ENCODE assay signal across 8 mouse cellular contexts in genomic region chr13:6059515-6060228, GRCm38 (mm10).
DNase-seq lines count a peak whose midpoint lies in the region; ATAC-seq and TF ChIP-seq lines count a peak whose summit lies in the region.

No protein-coding gene starts in this region.

- H3K4me2 ChIP-seq in liver, embryonic 11.5 days, result no peak overlapping the region
- H3K4me2 ChIP-seq in forebrain, embryonic 13.5 days, result no peak overlapping the region
- H3K4me2 ChIP-seq in hindbrain, postnatal 0 days (ENCODE audit: low read depth, low read length), result no peak overlapping the region
- H3K4me2 ChIP-seq in liver, postnatal 0 days (ENCODE audit: low read depth, low read length), result peak overlapping the region; percentile 49

- TF ChIP-seq CTCF in hindbrain, postnatal 0 days (IDR thresholded peaks at IDR 0.05; ENCODE audit: low read depth), result no peak
- TF ChIP-seq CTCF in liver, postnatal 0 days (IDR thresholded peaks at IDR 0.05; ENCODE audit: low read depth), result no peak

- peak; percentile 63 for TF ChIP-seq EP300 in liver, postnatal 0 days (IDR thresholded peaks at IDR 0.05; ENCODE audit: low read depth)

- WGBS in liver, embryonic 11.5 days, result 48% methylated on average over 6 of the region's 6 CpGs
- WGBS in forebrain, embryonic 13.5 days, result 15% methylated on average over 6 of the region's 6 CpGs
- WGBS in hindbrain, postnatal 0 days, result 19% methylated on average over 6 of the region's 6 CpGs
- WGBS in liver, postnatal 0 days (ENCODE audit: insufficient replicate concordance), result 41% methylated on average over 6 of the region's 6 CpGs

- no peak overlapping the region for H3K9ac ChIP-seq in liver, embryonic 11.5 days (ENCODE audit: low read depth, low read length)
- H3K9ac ChIP-seq in forebrain, embryonic 13.5 days, result no peak overlapping the region
- H3K9ac ChIP-seq in hindbrain, postnatal 0 days (replicated peaks; ENCODE audit: low read length), result no peak overlapping the region
- no peak overlapping the region for H3K9ac ChIP-seq in liver, postnatal 0 days (replicated peaks)

- 0 out of 2 replicates have a peak, but pooled peaks cover 3% of the 10 kb centered on the region for H3K4me1 ChIP-seq in liver, embryonic 11.5 days (replicated peaks; ENCODE audit: control insufficient read depth, insufficient read depth, low read length)
- H3K4me1 ChIP-seq in forebrain, embryonic 13.5 days, result peaks cover 11% of the 10 kb centered on the region
- H3K4me1 ChIP-seq in hindbrain, postnatal 0 days (ENCODE audit: insufficient read depth, low read length), result 0 out of 2 replicates have a peak, but pooled peaks cover 5% of the 10 kb centered on the region
- peaks cover 15% of the 10 kb centered on the region for H3K4me1 ChIP-seq in liver, postnatal 0 days (ENCODE audit: insufficient read depth)

- no peak overlapping the region for H3K27ac ChIP-seq in liver, embryonic 11.5 days (ENCODE audit: low read depth, low read length)
- H3K27ac ChIP-seq in forebrain, embryonic 13.5 days, result no peak overlapping the region; the same call in 1 of the 2 replicates
- H3K27ac ChIP-seq in hindbrain, postnatal 0 days, result no peak overlapping the region
- 0 out of 2 replicates have a peak overlapping the region, but pooled peaks have one; percentile 11 for H3K27ac ChIP-seq in liver, postnatal 0 days (ENCODE audit: low read depth)

- H3K4me3 ChIP-seq in liver, embryonic 11.5 days (ENCODE audit: low read depth, low read length), result no peak overlapping the region
- no peak overlapping the region for H3K4me3 ChIP-seq in forebrain, embryonic 13.5 days
- H3K4me3 ChIP-seq in hindbrain, postnatal 0 days (ENCODE audit: low read length), result no peak overlapping the region
- no peak overlapping the region for H3K4me3 ChIP-seq in liver, postnatal 0 days (ENCODE audit: low read depth, low read length)

- ATAC-seq in liver, embryonic 11.5 days (replicated peaks; ENCODE audit: low FRiP score), result no peak; the same call in 1 of the 2 replicates
- ATAC-seq in forebrain, embryonic 13.5 days, result peak; percentile 83
- ATAC-seq in hindbrain, postnatal 0 days, result no peak
- ATAC-seq in liver, postnatal 0 days, result peak; percentile 93
- ATAC-seq in monocyte, adult 5-6 weeks (replicated peaks; ENCODE audit: insufficient number of reproducible peaks, low FRiP score, low TSS enrichment, poor library complexity, severe bottlenecking), result no peak

- peak; percentile 7 for DNase-seq in liver
- no peak for DNase-seq in liver, embryonic 11.5 days (ENCODE audit: low spot score)
- DNase-seq in hindbrain, postnatal 0 days (ENCODE audit: low spot score), result peak; percentile 55
- peak; percentile 42 for DNase-seq in liver, postnatal 0 days
- peak; percentile 15 for DNase-seq in ovary, postnatal 36 days (ENCODE audit: low spot score)
- DNase-seq in layer of hippocampus, postnatal 36 days, result no peak

- H3K9me3 ChIP-seq in liver, embryonic 11.5 days (ENCODE audit: control insufficient read depth, low read length), result no peaks in the 10 kb centered on the region
- H3K9me3 ChIP-seq in forebrain, embryonic 13.5 days (replicated peaks), result no peaks in the 10 kb centered on the region
- no peaks in the 10 kb centered on the region for H3K9me3 ChIP-seq in hindbrain, postnatal 0 days (ENCODE audit: low read length)
- no peaks in the 10 kb centered on the region for H3K9me3 ChIP-seq in liver, postnatal 0 days (ENCODE audit: low read length)

- H3K27me3 ChIP-seq in liver, embryonic 11.5 days (replicated peaks; ENCODE audit: control insufficient read depth, insufficient read depth, low read length), result no peaks in the 10 kb centered on the region
- no peaks in the 10 kb centered on the region for H3K27me3 ChIP-seq in forebrain, embryonic 13.5 days
- H3K27me3 ChIP-seq in hindbrain, postnatal 0 days (ENCODE audit: insufficient read depth, low read length), result no peaks in the 10 kb centered on the region
- no peaks in the 10 kb centered on the region for H3K27me3 ChIP-seq in liver, postnatal 0 days (ENCODE audit: insufficient read depth, low read length)

- H3K36me3 ChIP-seq in liver, embryonic 11.5 days (ENCODE audit: control insufficient read depth, insufficient read depth, low read length), result no peaks in the 10 kb centered on the region
- no peaks in the 10 kb centered on the region for H3K36me3 ChIP-seq in forebrain, embryonic 13.5 days (ENCODE audit: poor library complexity, severe bottlenecking)
- H3K36me3 ChIP-seq in hindbrain, postnatal 0 days (ENCODE audit: insufficient read depth, low read length), result no peaks in the 10 kb centered on the region
- H3K36me3 ChIP-seq in liver, postnatal 0 days (replicated peaks; ENCODE audit: insufficient read depth, low read length), result no peaks in the 10 kb centered on the region

Comparison
In these comparisons a context has a peak if more than half of its experiments do, and no peak if none do; other contexts are left out.
1. DNase-seq: peak in liver (single experiment), hindbrain, postnatal 0 days (single experiment), liver, postnatal 0 days (single experiment) and ovary, postnatal 36 days (single experiment); none in liver, embryonic 11.5 days (single experiment) and layer of hippocampus, postnatal 36 days (0 of 2).
2. ATAC-seq: peak in forebrain, embryonic 13.5 days (single experiment) and liver, postnatal 0 days (single experiment); none in liver, embryonic 11.5 days (single experiment), hindbrain, postnatal 0 days (single experiment) and monocyte, adult 5-6 weeks (single experiment).